Mouse (Mus musculus): ENCODE data around the gene Gm14409. TPM values are rescaled to one million over a fixed set of nuclear protein-coding genes. Genes with fewer than 3 reads are reported as not detected.
"Not testable (repeated sequence)": the region's sequence is repeated elsewhere in the genome, so short reads cannot be mapped to it uniquely, and the experiment has no call there.

Gene Gm14409
- total RNA-seq (2021) (1 to 10 TPM; 1.8 to 1.9 TPM), polyA plus RNA-seq (2012; rRNA removed) (not detected in 2 replicates)
- long read RNA-seq = 0 reads

DNA sequence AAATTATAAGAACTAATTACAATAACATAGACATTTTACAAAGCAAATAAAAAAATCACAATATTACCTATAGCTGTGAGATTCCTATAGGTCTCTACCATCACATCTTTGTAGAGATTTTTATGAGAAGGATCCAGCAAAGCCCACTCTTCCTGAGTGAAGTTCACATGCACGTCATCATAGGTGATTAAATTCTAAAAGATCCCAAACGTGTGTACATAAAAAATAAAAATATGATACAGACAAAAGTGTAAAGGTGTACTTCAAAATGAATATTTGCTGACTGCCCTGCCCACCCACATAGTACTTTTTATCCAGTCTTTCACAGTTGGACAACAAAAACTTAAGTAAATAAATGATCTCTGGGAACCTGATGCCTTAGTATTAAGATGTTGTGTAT, at the start of gene Gm14409:
Gene Gm14409, minus strand, starts transcription at position 101 of the 400 bp plus-strand sequence.
- H3K27me3 ChIP-seq (ENCODE audit: control insufficient read depth, insufficient read depth, low read length); H3K27ac ChIP-seq; H3K4me1 ChIP-seq (ENCODE audit: control insufficient read depth, insufficient read depth, low read length); H3K36me3 ChIP-seq (ENCODE audit: control insufficient read depth, insufficient read depth, low read length); H3K9ac ChIP-seq (ENCODE audit: low read depth, low read length); H3K79me2 ChIP-seq (replicated peaks; ENCODE audit: control insufficient read depth, insufficient read depth, low read length); DNase-seq; intact Hi-C loops (cut with DNase I); H3K4me3 ChIP-seq: not testable (repeated sequence)
- no CpG with 5 or more reads among the region's 2 CpGs for WGBS

DNA sequence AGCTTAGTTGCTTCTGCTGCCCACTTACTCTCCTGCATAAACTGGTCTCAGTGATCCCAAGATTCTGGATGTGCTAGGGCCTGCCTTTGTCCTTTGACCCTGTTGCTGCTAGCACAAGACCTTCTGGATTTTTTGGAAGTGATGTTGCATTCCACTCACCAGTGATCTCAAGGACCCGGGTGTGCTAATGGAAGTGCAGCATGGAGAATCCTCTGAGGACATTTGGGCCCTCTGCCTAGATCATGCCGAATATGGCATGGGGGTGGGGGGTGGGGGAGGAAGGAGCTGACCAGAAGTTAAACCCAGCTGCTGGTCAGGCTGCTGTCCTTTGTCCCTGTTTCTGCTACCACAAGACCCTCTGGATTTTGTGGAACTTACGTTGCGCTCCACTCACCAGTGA, 42.8 kb upstream of the Gm14409 start:
- H3K36me3 ChIP-seq (ENCODE audit: control insufficient read depth, insufficient read depth, low read length); H3K79me2 ChIP-seq (replicated peaks; ENCODE audit: control insufficient read depth, insufficient read depth, low read length); H3K4me3 ChIP-seq; intact Hi-C loops (cut with DNase I); H3K4me1 ChIP-seq (ENCODE audit: control insufficient read depth, insufficient read depth, low read length); H3K27me3 ChIP-seq (ENCODE audit: control insufficient read depth, insufficient read depth, low read length); H3K27ac ChIP-seq; DNase-seq; H3K9ac ChIP-seq (ENCODE audit: low read depth, low read length): not testable (repeated sequence)
- 71% methylated on average over 4 of the region's 4 CpGs for WGBS

DNA sequence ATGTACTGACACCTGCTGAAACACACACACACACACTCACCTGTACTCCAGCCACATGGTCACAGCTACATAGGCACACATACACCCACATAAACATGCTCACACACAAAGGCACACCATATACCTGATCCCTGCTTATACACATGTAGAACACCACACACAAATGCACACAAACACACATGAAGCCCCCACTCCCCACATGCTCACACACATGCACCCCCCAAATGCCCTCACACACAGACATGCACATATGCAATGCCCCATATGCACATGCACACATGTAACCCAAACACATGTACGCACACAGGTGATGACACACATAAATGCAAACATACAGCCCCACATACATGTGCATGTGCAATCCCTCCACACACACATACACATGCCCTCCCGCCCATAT, 38.1 kb upstream of the Gm14409 start:
- no CpG with 5 or more reads among the region's 2 CpGs for WGBS
- not testable (repeated sequence) for H3K4me3 ChIP-seq; H3K9ac ChIP-seq (ENCODE audit: low read depth, low read length)

DNA sequence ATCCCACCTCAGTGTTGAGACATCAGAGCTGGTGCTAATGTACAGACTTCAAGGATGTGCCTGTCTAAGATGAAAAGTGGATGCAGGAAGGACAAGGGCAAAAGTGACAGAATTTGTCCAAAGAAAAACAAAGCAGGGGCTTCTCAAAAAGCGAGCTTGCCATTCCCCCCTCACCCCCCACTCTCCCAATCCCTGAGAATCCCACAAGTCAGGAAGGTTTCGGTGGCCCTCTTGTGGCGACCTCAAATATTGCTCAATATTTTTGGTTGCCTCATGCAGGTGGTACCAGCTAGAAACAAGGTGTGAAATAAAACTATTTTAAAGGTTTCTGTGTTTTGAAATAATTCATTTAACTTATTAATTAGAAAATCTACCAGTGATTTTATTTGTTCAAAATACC, 16.9 kb upstream of the Gm14409 start:
- 19% methylated on average over 3 of the region's 3 CpGs for WGBS
- not testable (repeated sequence) for DNase-seq; H3K27me3 ChIP-seq (ENCODE audit: control insufficient read depth, insufficient read depth, low read length)

More for the DNA sequence above, 38.1 kb upstream of the Gm14409 start:
- H3K27ac ChIP-seq; intact Hi-C loops (cut with DNase I); H3K36me3 ChIP-seq (ENCODE audit: control insufficient read depth, insufficient read depth, low read length); H3K27me3 ChIP-seq (ENCODE audit: control insufficient read depth, insufficient read depth, low read length); H3K4me1 ChIP-seq (ENCODE audit: control insufficient read depth, insufficient read depth, low read length); DNase-seq; H3K79me2 ChIP-seq (replicated peaks; ENCODE audit: control insufficient read depth, insufficient read depth, low read length): not testable (repeated sequence)

DNA sequence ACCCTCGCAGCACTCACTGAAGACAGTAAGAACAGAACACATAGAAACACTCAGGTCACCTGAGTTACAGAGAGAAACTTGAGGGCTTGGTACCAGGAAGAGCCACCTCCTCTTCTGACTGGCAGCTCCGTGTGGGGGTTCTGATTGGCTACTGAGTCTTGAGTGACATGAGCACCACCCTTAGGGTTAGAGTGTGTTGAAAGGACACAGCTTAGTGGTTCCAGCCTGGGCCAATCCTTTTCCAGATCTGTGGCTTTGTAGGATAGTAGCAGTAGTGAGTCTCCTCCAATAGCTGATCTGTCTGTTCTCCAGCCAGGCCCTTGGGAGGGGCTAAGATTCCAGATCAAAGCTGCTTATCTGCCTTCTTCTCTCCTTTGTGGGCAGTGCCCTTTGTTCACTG, 10.9 kb upstream of the Gm14409 start:
- H3K79me2 ChIP-seq (replicated peaks; ENCODE audit: control insufficient read depth, insufficient read depth, low read length); H3K27me3 ChIP-seq (ENCODE audit: control insufficient read depth, insufficient read depth, low read length); H3K4me3 ChIP-seq; H3K9ac ChIP-seq (ENCODE audit: low read depth, low read length); H3K27ac ChIP-seq; H3K36me3 ChIP-seq (ENCODE audit: control insufficient read depth, insufficient read depth, low read length); intact Hi-C loops (cut with DNase I); H3K4me1 ChIP-seq (ENCODE audit: control insufficient read depth, insufficient read depth, low read length); DNase-seq: not testable (repeated sequence)
- 66% methylated on average over 2 of the region's 2 CpGs for WGBS

More for the DNA sequence above, 16.9 kb upstream of the Gm14409 start:
- H3K4me3 ChIP-seq; H3K27ac ChIP-seq; H3K79me2 ChIP-seq (replicated peaks; ENCODE audit: control insufficient read depth, insufficient read depth, low read length); H3K36me3 ChIP-seq (ENCODE audit: control insufficient read depth, insufficient read depth, low read length); H3K4me1 ChIP-seq (ENCODE audit: control insufficient read depth, insufficient read depth, low read length); H3K9ac ChIP-seq (ENCODE audit: low read depth, low read length); intact Hi-C loops (cut with DNase I): not testable (repeated sequence)

DNA sequence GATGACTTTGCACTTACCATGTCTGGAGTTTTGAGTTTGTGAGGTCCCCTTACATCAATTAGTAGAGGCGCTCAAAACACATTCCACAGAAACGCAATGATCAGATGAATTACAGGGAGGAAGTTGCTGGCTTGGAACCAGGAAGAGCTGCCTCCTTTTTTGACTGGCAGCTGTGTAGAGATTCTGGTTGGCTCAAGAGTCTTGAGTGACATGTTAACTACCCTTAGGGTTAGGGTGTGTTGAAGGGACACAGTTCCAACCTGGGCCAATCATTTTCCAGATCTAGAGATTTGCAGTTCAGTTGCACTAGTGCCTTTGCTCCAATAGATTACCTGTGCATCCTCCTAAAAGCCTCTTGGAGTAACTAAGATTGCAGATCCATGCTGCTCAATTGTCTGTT, 5.4 kb upstream of the Gm14409 start:
- H3K4me1 ChIP-seq (ENCODE audit: control insufficient read depth, insufficient read depth, low read length); DNase-seq; H3K9ac ChIP-seq (ENCODE audit: low read depth, low read length); H3K79me2 ChIP-seq (replicated peaks; ENCODE audit: control insufficient read depth, insufficient read depth, low read length); intact Hi-C loops (cut with DNase I); H3K36me3 ChIP-seq (ENCODE audit: control insufficient read depth, insufficient read depth, low read length); H3K27ac ChIP-seq; H3K4me3 ChIP-seq; H3K27me3 ChIP-seq (ENCODE audit: control insufficient read depth, insufficient read depth, low read length): not testable (repeated sequence)
- WGBS = 82% methylated on average over 2 of the region's 2 CpGs

DNA sequence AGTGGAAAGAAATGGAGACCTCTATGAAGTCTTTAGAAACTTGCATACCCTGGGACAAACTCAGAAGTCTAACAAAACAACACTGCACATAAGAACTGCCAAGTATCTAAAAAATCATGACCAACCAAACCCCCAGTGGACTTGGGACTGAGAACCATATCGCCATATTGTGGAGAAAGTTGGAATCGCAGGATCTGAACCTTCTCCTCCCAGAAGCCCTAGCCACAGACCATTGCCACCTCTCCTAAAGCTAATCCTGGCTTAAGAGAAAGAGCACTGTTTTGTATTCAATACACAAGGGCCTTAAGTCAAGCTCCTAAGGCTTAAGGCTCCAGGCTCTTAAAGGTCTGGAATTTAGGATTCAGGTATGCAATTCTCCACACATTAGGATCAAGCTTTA, 19.4 kb downstream of the Gm14409 start:
- H3K27me3 ChIP-seq (ENCODE audit: control insufficient read depth, insufficient read depth, low read length); intact Hi-C loops (cut with DNase I); H3K4me3 ChIP-seq; DNase-seq; H3K9ac ChIP-seq (ENCODE audit: low read depth, low read length); H3K36me3 ChIP-seq (ENCODE audit: control insufficient read depth, insufficient read depth, low read length); H3K4me1 ChIP-seq (ENCODE audit: control insufficient read depth, insufficient read depth, low read length); H3K27ac ChIP-seq; H3K79me2 ChIP-seq (replicated peaks; ENCODE audit: control insufficient read depth, insufficient read depth, low read length): not testable (repeated sequence)
- 63% methylated on average over 2 of the region's 2 CpGs for WGBS

DNA sequence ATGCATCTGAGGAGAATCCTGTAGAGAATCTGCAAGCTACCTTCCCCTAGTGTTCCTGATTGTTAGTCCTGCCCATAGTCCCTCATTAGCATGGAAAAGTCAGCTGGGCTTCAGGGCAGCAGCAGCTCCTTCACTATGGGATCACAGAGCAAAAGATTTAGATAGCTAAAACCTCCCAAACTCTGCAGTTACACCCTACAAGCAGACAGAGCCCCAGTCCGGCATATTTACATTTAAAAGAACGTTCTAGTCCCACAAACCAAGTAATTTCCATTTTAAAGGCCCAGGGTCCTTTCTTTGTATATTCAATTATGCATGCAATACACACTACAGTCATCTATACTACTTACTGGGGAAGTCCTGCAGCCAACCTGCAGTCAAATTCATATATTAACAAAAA, 36.4 kb downstream of the Gm14409 start:
- H3K36me3 ChIP-seq (ENCODE audit: control insufficient read depth, insufficient read depth, low read length); H3K4me1 ChIP-seq (ENCODE audit: control insufficient read depth, insufficient read depth, low read length); intact Hi-C loops (cut with DNase I); DNase-seq; H3K79me2 ChIP-seq (replicated peaks; ENCODE audit: control insufficient read depth, insufficient read depth, low read length); H3K27ac ChIP-seq; H3K9ac ChIP-seq (ENCODE audit: low read depth, low read length); H3K27me3 ChIP-seq (ENCODE audit: control insufficient read depth, insufficient read depth, low read length); H3K4me3 ChIP-seq: not testable (repeated sequence)
- WGBS = 43% methylated on average over 2 of the region's 2 CpGs

Other genes with a start within 250 kb of the Gm14409 start
- under 1 TPM; 0.34 to 0.91 TPM for gene Gm14401, start 192.7 kb downstream of the Gm14409 start, total RNA-seq (2021)
- gene Gm14401, start 192.7 kb downstream of the Gm14409 start, polyA plus RNA-seq (2012; rRNA removed) = not detected in 2 replicates
- 10 to 100 TPM; 19.7 to 39.9 TPM for gene Gm14410, start 60.6 kb downstream of the Gm14409 start, total RNA-seq (2021)
- 2.6 and 8.2 TPM in 2 replicates for gene Gm14410, start 60.6 kb downstream of the Gm14409 start, polyA plus RNA-seq (2012; rRNA removed)
- under 1 TPM; 0.97 to 0.98 TPM for gene Gm14412, start 57.3 kb upstream of the Gm14409 start, total RNA-seq (2021)
- 0.08 and 0.32 TPM in 2 replicates for gene Gm14412, start 57.3 kb upstream of the Gm14409 start, polyA plus RNA-seq (2012; rRNA removed)
- gene Gm14418, start 131.3 kb upstream of the Gm14409 start, total RNA-seq (2021) = 10 to 100 TPM; 15.6 to 16.9 TPM
- 1.0 and 1.4 TPM in 2 replicates for gene Gm14418, start 131.3 kb upstream of the Gm14409 start, polyA plus RNA-seq (2012; rRNA removed)
- 100 to 1,000 TPM; 531 to 741 TPM for gene Zfp970, start 197.7 kb upstream of the Gm14409 start, total RNA-seq (2021)
- gene Zfp970, start 197.7 kb upstream of the Gm14409 start, polyA plus RNA-seq (2012; rRNA removed) = 13.3 and 48.9 TPM in 2 replicates
- gene Gm14403, start 231.2 kb upstream of the Gm14409 start, total RNA-seq (2021) = 10 to 100 TPM; 78.2 to 86.5 TPM
- gene Gm14403, start 231.2 kb upstream of the Gm14409 start, polyA plus RNA-seq (2012; rRNA removed) = 5.2 and 13.8 TPM in 2 replicates